Mouse (Mus musculus) cerebellum, postnatal 36 days (tissue): ENCODE data around the gene Trip11.

Experiments
- DNase-seq, 2 experiments: peaks; one replicate each; pipeline ENCODE4 v3.0.0; 2021 to 2022; ENCODE audit warnings: mixed read lengths in 2 of 2

Trip11 gene

DNA sequence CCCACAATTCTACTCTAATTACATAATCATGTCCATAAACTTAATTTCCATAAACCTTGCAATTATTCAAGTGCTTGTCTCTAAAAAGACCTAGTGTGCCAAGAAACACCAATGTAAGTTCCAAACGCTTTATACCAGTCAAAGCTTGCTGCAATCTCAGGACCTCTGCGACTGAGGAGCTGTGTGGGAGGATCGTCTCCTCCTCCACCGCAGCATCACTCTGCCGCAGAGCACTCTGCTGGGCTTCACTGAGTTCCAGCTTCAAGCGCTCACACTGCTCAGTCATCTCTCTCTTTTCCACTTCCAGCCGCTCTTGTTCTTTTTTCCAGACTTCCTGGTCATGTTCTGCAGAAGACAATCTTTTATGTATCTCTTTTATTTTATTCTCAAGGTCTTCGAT is 19.8 kb downstream of the Trip11 start:
- DNase-seq = no peak

GRCm38 (mm10) chr12:101892832-101893231 is 20.2 kb downstream of the Trip11 start:
- DNase-seq = no peak

DNA sequence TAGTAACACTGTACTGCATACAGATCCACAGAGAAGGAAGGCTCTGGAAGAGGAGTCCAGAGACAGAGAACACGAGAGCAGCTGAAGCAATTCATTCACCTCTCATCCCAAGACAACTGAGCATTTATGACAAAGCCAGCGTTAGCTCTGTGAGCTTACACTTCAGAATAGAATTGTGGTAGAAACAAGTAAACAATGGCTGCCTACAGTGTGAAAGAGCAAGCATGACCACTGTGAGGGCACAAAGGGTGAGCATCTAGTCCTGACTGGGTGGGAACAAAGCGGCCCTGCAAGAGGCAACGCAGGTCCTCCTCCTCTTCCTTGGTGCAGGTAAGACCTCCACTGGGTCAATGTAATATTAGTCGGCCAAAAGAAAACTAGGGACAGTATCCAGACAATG is 22.0 kb downstream of the Trip11 start:
- DNase-seq = no peak

DNA sequence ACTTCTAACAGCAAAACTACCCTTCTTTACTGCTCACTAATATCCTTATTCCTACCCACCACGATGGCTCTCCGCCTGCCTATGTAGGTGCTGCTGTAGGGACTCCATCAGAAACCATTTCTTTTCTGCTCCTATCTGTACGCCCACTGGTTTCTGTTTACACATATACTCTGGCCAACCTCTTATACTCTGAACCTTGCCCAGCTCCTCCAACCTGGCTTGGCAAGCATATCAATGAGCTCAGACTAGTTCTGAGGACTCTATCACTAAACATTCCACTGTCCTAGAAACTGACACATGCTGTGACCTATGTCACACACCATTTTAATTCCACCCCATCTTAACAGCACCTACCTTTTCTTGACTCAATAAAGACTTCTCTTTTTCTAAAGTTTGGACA is 23.7 kb downstream of the Trip11 start:
- no peak for DNase-seq

GRCm38 (mm10) chr12:101888312-101888711 is 24.8 kb downstream of the Trip11 start:
- DNase-seq = no peak

GRCm38 (mm10) chr12:101884926-101885325 is 28.1 kb downstream of the Trip11 start:
- DNase-seq = no peak

DNA sequence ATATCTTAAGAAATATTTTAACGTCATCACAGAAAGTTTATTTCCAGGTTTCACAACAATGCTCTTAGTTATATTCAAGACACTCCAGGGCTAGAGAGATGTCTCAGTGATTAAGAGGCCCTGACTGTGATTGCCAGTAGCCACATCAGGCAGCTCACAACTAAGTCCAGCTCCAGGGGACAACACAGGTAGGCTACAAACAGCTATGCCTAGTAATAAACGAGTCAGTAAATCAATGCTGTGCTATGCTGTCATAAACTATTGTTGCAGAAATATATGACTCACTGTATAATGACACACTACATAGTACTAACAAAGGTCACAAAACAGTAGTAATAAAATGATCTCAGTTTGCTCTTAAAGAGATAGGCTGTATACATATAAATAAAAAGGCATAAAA is 36.7 kb downstream of the Trip11 start:
- no peak for DNase-seq

DNA sequence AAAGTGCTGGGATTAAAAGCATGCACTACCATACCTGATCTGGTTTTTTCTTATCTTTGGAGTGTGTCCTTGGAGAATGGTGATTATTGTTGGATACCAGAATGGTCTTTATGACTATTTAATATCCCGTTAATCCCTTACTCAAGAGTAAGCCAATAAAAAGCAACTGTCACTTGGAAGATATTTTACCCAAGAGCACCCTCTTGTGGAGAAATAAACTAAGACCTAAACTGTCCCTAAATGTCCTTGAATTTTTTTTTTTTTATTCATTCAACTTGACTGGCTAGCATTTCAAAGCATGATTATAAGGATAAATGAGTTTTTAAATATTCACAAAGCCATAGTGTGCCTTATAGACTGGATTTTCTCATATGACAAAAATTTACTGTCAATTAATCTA is 38.0 kb downstream of the Trip11 start:
- DNase-seq = no peak

- DNase-seq = no peak
These were observed 50.6 kb downstream of the Trip11 start for GRCm38 (mm10) chr12:101862286-101862964.

GRCm38 (mm10) chr12:101860256-101860655 is 52.8 kb downstream of the Trip11 start:
- DNase-seq = no peak

GRCm38 (mm10) chr12:101858011-101858410 is 55.1 kb downstream of the Trip11 start:
- DNase-seq = no peak

GRCm38 (mm10) chr12:101854336-101854735 is 58.7 kb downstream of the Trip11 start:
- DNase-seq = no peak

GRCm38 (mm10) chr12:101851846-101852564 is 61.1 kb downstream of the Trip11 start:
- DNase-seq = no peak

DNA sequence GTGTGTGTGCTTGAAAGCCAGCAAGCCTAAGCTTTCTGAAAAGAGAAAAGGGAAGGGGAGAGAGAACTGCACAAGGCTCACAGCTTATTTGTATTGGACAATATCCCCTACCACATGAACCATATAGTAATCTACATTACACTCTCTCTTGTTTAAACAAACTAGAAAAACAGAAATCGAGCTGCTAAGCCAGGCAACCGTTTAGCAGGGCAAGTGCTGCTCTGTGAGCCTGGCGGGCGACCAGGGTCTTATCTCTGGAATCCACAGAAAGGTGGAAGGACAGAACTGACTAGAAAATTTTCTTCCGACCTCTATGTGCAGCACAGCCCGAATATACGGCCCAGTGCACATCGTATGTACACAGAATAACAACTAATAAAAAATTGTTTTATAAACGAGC is 61.8 kb downstream of the Trip11 start:
- no peak for DNase-seq

GRCm38 (mm10) chr12:101836546-101837274 is 76.4 kb downstream of the Trip11 start:
- no peak for DNase-seq

DNA sequence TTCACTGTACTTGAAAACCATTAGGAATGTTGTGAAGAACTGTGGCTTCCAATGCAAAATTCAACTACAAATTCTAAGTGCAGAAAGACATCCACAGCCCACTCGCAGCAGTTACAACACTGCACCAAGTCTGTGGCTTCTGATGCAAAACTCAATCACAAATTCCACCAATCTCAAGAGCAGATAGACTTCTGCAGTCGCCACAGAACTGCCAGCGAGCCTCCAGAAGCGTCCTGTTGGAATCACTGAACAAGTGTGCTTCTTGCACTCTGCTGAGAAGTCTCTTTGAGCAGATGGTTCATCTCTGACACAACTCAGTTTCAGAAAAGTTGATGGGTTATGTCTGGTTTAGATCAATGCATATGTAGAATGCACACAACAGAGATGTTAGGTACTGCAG is 78.4 kb downstream of the Trip11 start:
- no peak for DNase-seq

DNA sequence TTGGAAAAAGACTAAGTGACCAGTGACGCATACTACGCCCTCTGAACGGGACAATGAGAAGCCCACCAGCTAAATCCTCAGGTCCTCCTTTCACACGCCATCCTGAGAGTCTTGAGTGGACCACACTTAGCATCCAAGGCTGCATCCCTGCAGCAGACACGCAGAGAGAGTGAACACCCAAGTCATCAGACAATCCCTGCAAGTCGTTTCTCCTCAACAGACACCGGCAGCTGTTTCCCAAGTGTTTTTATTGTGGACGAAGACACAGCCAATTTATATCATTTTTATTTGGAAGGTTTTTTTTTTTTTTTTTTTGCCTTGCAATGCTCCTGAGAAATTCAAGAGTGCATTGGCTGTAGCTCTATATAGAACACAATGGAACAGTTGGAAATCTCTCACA is 79.3 kb downstream of the Trip11 start:
- no peak for DNase-seq

GRCm38 (mm10) chr12:101833115-101833506 is 80.0 kb downstream of the Trip11 start:
- DNase-seq = no peak

DNA sequence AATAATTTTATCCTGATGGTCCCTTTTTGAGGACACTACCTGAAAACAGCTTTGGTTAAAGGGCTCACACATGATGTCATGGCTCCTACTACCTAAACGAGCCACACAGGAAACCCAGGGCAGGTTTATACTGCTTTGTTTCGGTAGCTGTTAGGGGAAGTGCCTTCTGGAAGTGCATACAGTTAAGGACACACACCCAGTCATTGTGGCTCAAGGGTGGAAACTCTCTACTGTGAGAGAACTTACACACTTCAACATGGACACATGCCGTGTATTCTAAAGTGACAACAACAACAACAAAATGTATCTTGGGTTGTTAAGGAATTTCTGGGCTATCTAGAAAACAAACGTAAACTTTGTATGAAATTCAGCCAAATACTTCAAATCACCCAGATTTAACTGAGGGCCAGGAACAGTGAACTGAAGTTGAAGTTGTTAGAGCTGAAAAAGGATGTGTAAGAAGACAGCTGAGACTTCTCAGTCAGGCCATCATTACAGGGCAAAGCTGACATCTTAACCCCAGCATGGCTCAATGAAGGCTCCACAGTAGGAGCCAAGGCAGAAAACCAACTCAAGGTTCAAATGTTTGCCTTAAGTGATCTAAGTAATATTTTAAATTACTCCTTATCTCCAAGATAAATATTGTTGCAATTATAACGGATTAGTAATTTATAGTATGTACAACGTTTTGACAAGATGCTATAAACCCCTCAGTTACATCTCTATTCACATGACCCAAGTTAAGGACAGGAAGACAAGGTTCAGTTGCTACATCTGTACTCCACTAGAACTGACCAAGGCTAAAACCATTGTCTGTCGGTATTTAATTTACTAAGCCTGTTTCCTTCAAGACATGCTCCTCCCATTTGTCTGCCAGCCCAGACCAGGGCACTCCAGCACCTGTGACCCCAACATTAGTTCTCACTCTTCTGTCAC is 80.6 kb downstream of the Trip11 start:
- no peak for DNase-seq

DNA sequence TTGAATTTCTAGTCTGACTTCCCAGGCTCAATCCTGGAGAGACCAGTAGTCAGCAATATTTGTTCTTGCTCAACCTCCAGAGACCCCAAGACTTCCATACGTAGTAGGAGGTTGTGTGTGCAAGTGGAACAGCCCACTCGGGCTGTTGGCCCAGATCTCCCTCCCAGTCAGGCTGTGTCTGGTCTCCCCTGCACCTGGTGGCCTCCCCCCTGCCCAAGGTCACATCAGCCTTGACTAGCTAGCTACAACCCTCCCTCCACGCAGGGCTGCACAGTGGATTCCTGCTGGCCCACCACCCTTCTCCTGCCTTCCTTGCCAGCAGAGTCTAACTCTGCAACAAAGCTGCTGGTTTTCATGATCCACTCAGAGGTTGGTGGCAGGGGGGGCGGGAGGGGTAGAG is 81.8 kb downstream of the Trip11 start:
- DNase-seq = no peak

DNA sequence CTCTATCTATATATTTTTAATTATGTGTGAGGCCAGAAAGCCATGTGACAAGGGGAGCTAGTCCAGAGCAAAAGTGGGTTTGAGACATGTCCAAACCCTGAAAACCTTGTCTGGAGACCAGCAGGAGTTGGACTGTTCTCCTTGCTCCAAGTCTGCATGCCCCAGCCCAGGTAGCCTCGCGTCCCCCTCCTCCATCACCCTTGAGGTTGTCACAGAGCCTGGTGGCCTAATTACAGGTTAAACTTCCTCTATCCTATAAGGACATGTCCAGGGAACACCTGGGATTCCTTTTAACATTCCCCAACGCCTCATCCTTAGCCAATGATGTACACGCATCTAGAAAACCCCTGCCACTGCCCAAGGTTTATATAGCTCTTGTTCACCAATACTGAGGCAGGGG is 89.9 kb downstream of the Trip11 start:
- no peak for DNase-seq

DNA sequence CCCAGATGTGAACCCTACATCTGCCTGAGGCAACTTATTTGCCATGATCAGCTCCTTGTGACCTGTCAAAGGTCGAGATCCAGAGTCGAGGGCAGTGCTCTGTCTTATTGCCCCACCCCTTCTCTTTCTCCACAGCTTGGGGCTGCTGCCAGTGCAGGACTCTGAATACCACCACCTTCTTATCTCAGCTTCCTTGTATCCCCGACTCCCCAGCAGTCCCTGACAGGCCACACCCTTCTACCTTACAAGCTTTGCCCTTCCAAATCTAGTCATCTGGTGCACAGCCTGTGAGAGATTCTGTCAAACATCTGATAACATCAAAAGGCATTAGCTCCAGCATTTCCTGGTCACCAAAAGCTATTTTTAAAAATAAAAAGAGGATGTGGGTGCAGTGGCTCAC is 91.5 kb downstream of the Trip11 start:
- DNase-seq = no peak

DNA sequence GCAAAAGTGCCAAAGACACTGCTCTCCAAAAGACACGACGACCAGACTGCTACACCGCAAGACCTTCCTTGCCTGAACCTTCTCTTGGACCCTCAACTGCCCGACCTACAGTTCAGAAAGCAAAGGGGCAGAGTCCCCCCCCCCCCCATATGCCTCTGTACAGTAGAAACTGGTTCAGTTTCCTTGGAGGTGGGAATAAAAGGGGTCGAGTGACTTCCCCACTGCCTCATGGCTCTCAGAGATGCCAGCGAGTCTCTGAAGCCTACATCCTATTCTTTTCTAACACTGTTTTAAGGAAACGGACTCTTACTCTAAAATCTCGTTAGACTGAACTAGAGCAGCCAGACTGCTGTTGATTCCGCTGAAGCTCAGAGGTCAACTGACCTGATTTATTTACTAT is 93.5 kb downstream of the Trip11 start:
- no peak for DNase-seq
